In the genomic region with DNA sequence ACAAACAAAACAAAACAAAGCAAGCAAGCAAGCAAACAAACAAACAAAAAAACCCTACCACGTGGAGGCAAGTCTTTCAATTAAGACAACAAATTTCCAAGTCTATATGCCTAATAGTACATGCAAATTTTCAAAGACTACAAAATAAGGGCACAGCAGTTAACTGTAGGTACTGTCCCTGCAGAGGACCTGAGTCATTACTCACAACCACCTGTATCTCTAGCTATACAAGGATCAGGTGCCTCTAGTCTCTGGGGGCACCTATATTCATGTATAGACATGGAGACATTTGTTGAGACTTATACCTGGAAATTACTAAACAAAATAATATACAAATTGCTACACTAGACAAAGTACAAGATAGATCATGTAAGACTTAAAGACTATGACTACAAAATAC, we compare ENCODE assay signal across 15 mouse cellular contexts.
"Had no signal": no experiment of that assay in that cellular context is flagged by ENCODE, and none has a peak within 500 bp of the region (broad histone marks: within the 10 kb centered on the region; RNA-seq: fewer than 3 reads in every experiment).

No protein-coding gene starts in this region.

- H3K4me3 ChIP-seq: neural tube, embryonic 12.5 days; neural tube, embryonic 13.5 days; stomach, embryonic 15.5 days had no signal

- H3K9me3 ChIP-seq: neural tube, embryonic 12.5 days; neural tube, embryonic 13.5 days; stomach, embryonic 15.5 days had no signal

- H3K4me2 ChIP-seq: neural tube, embryonic 12.5 days; neural tube, embryonic 13.5 days; stomach, embryonic 15.5 days had no signal

- H3K4me1 ChIP-seq: neural tube, embryonic 12.5 days; stomach, embryonic 15.5 days had no signal

- H3K27me3 ChIP-seq: neural tube, embryonic 12.5 days; neural tube, embryonic 13.5 days; stomach, embryonic 15.5 days had no signal

- H3K9ac ChIP-seq: neural tube, embryonic 12.5 days; neural tube, embryonic 13.5 days; stomach, embryonic 15.5 days had no signal

- DNase-seq: retina, postnatal 1 day; right cerebral cortex, adult 18-20 months; right cerebral cortex, postnatal 14 days; right cerebral cortex, postnatal 25 days; right cerebral cortex, postnatal 4 days; thymus, adult 18-20 months; thymus, adult 2 months; thymus, postnatal 14 days; thymus, postnatal 25 days; thymus, postnatal 36 days; thymus, postnatal 4 days had no signal

- H3K36me3 ChIP-seq: neural tube, embryonic 12.5 days; neural tube, embryonic 13.5 days; stomach, embryonic 15.5 days had no signal

- H3K27ac ChIP-seq: neural tube, embryonic 12.5 days; neural tube, embryonic 13.5 days; stomach, embryonic 15.5 days; stomach, postnatal 0 days had no signal
